Mouse (Mus musculus): ENCODE data around the gene Ckap5. TPM values are rescaled to one million over a fixed set of nuclear protein-coding genes. Genes with fewer than 3 reads are reported as not detected.

Ckap5 gene
- polyA plus RNA-seq, 1 experiment from 2014 or later: 127 TPM

GRCm38 (mm10) chr2:91646733-91647132 lies 120.2 kb downstream of the Ckap5 start:
- WGBS: 30% methylated on average over 1 of the region's 1 CpGs
- no peak overlapping the region for H3K27ac ChIP-seq
- peaks cover 56% of the 10 kb centered on the region for H3K36me3 ChIP-seq
- H3K9me3 ChIP-seq: no peaks in the 10 kb centered on the region
- no peaks in the 10 kb centered on the region for H3K27me3 ChIP-seq (replicated peaks)
- ATAC-seq (ENCODE audit: low FRiP score, low read depth): no peak
- H3K4me3 ChIP-seq: no peak overlapping the region
- H3K4me2 ChIP-seq (replicated peaks): no peak overlapping the region
- H3K9ac ChIP-seq: no peak overlapping the region
- H3K4me1 ChIP-seq: peaks cover 18% of the 10 kb centered on the region

- peak overlapping the region; percentile 96 for H3K4me2 ChIP-seq (replicated peaks)
- H3K9ac ChIP-seq: peak overlapping the region; percentile 93
- H3K4me3 ChIP-seq: peak overlapping the region; percentile 87
- H3K27me3 ChIP-seq (replicated peaks): no peaks in the 10 kb centered on the region
- whole genome bisulfite sequencing: 4% methylated on average over 15 of the region's 15 CpGs
- H3K36me3 ChIP-seq: peaks cover 47% of the 10 kb centered on the region
- no peak for ATAC-seq (ENCODE audit: low FRiP score, low read depth)
- no peaks in the 10 kb centered on the region for H3K9me3 ChIP-seq
- H3K27ac ChIP-seq: no peak overlapping the region
- H3K4me1 ChIP-seq: peaks cover 28% of the 10 kb centered on the region
Measured at GRCm38 (mm10) chr2:91649152-91649551, 122.6 kb downstream of the Ckap5 start.

DNA sequence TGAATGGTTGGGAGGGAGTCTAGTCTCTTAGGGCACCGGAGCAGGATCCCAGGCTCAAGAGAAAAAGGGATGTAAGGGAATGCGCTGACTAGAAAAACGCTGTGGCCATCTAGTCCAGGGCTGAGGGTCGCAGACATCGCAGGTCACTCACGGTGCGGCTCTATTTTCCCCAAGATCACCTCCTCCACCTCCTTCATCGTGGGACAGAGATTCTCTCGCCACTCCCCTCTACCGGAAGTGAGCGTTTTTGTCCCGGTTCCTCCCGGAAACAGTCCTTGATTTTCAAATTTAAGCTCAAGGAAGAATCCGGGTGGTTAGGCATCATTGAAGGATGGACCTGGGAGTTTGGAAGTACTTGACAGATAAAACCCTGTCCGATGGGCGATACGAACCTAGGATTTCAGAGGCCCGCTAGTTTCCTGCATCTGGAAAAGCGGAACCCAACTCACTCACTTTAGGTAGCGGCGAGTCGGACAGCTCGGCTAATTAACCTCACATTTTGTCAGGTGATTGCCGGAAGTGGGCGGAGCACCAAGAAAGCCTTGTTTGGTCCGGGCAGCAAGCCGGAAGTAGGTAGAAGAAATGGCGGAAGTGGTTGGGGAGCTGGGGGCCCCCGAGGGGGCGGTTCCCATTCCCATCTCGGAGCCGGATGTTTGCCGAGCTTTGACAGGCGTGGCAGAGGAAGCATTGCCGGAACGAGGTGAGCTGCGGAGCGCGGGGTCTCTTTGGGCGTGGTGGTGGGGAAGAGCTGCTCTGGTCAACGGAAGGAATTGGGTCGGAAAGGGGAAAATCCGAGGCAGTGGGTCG lies 123.2 kb downstream of the Ckap5 start, which contains the start of the genes Zfp408 and Arhgap1:
TSS of gene Zfp408 (minus strand) at position 239 of the 807 bp plus-strand sequence.
TSS of gene Arhgap1 (plus strand) at position 308 of the 807 bp plus-strand sequence.
- Histone ChIP-seq H3K27me3 (replicated peaks) (no peaks in the 10 kb centered on the region), H3K4me1 (peaks cover 28% of the 10 kb centered on the region), H3K27ac (0 out of 2 replicates have a peak within 1 kb of the TSS, but pooled peaks have one; percentile 33), H3K4me3 (peak within 1 kb of the TSS; percentile 87), H3K9me3 (no peaks in the 10 kb centered on the region), H3K9ac (peak within 1 kb of the TSS; percentile 93), H3K4me2 (replicated peaks) (peak within 1 kb of the TSS; percentile 96), H3K36me3 (peaks cover 47% of the 10 kb centered on the region)
- peak; percentile 94 for ATAC-seq (ENCODE audit: low FRiP score, low read depth)
- under 1% methylated on average over 44 of the region's 44 CpGs for WGBS

DNA sequence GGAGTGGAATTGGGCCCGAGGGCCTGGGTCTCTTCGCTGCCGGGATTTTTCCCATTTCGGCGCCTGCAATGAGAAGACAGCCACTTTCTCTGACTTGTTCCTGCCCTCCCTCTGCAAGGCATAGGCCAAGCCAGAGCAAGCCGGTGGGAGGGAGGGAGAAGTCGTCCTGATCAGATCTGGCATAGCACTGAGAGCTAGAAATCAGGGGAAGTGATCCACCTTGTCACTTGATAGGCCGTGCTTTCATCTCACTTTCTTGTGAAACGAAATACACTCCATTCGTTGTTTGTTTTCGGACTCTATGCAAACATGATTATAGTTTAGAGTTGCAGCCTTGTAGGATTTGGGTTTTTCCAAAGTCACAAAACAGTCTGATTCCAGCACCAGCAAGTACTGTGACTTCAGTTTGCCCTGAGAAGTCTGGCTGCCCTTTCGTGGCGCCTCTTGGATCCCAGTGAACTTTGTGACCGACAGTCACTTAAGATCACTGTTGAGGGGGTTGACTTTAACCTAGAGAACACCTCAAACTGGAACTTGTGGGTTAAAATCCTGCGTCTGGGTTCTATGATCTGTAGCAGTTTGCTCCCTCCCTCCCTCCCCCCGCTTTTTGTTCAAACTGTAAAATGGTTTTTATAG lies 123.9 kb downstream of the Ckap5 start:
- Histone ChIP-seq H3K36me3 (peaks cover 47% of the 10 kb centered on the region), H3K9ac (peak overlapping the region; percentile 53), H3K27me3 (replicated peaks) (no peaks in the 10 kb centered on the region), H3K4me1 (peaks cover 28% of the 10 kb centered on the region), H3K4me3 (peak overlapping the region; percentile 87), H3K4me2 (replicated peaks) (peak overlapping the region; percentile 96), H3K27ac (0 out of 2 replicates have a peak overlapping the region, but pooled peaks have one; percentile 33), H3K9me3 (no peaks in the 10 kb centered on the region)
- WGBS: 19% methylated on average over 16 of the region's 16 CpGs
- peak; percentile 46 for ATAC-seq (ENCODE audit: low FRiP score, low read depth)

- 90% methylated on average over 14 of the region's 14 CpGs for WGBS
- Histone ChIP-seq H3K4me3 (no peak overlapping the region), H3K36me3 (peaks cover 47% of the 10 kb centered on the region), H3K27me3 (replicated peaks) (no peaks in the 10 kb centered on the region), H3K9ac (no peak overlapping the region), H3K4me1 (peaks cover 28% of the 10 kb centered on the region), H3K27ac (no peak overlapping the region), H3K4me2 (replicated peaks) (no peak overlapping the region), H3K9me3 (no peaks in the 10 kb centered on the region)
- no peak for ATAC-seq (ENCODE audit: low FRiP score, low read depth)
Measured at GRCm38 (mm10) chr2:91651458-91652258, 125.1 kb downstream of the Ckap5 start.

GRCm38 (mm10) chr2:91652863-91653262 lies 126.3 kb downstream of the Ckap5 start:
- no peaks in the 10 kb centered on the region for H3K27me3 ChIP-seq (replicated peaks)
- 61% methylated on average over 6 of the region's 6 CpGs for WGBS
- H3K9ac ChIP-seq: no peak overlapping the region
- H3K36me3 ChIP-seq: peaks cover 47% of the 10 kb centered on the region
- no peak overlapping the region for H3K4me3 ChIP-seq
- H3K27ac ChIP-seq: no peak overlapping the region
- peaks cover 28% of the 10 kb centered on the region for H3K4me1 ChIP-seq
- H3K4me2 ChIP-seq (replicated peaks): no peak overlapping the region
- ATAC-seq (ENCODE audit: low FRiP score, low read depth): no peak
- no peaks in the 10 kb centered on the region for H3K9me3 ChIP-seq

DNA sequence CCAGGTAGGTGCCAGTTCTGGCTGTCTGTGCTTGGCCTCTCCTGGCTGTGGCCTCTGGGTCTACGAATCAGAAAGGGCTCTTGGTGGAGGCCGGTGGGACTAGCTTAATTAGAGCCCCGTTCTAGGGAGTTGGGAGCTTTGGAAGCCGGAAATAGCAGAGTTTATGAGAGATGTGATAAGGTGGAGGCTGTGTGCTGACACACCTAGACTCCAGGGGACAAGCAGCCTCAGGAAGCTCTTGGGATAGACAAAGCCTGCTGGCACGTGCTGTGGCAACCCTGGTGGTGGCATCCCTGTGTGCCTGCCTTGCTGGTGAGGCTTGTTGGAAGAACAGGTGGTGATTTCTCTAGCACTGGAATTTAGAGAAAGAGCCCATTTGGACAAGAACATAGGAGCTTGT lies 128.8 kb downstream of the Ckap5 start:
- Histone ChIP-seq H3K27me3 (replicated peaks) (no peaks in the 10 kb centered on the region), H3K4me3 (no peak overlapping the region), H3K27ac (no peak overlapping the region), H3K4me2 (replicated peaks) (no peak overlapping the region), H3K36me3 (peaks cover 64% of the 10 kb centered on the region), H3K9ac (no peak overlapping the region), H3K9me3 (no peaks in the 10 kb centered on the region), H3K4me1 (peaks cover 19% of the 10 kb centered on the region)
- WGBS: 94% methylated on average over 5 of the region's 5 CpGs
- ATAC-seq (ENCODE audit: low FRiP score, low read depth): no peak

- no peak overlapping the region for H3K9ac ChIP-seq
- H3K9me3 ChIP-seq: no peaks in the 10 kb centered on the region
- ATAC-seq (ENCODE audit: low FRiP score, low read depth): no peak
- H3K27ac ChIP-seq: no peak overlapping the region
- H3K4me1 ChIP-seq: peaks cover 14% of the 10 kb centered on the region
- WGBS: 79% methylated on average over 6 of the region's 6 CpGs
- peaks cover 65% of the 10 kb centered on the region for H3K36me3 ChIP-seq
- no peak overlapping the region for H3K4me2 ChIP-seq (replicated peaks)
- no peak overlapping the region for H3K4me3 ChIP-seq
- no peaks in the 10 kb centered on the region for H3K27me3 ChIP-seq (replicated peaks)
Measured at GRCm38 (mm10) chr2:91655827-91656226, 129.3 kb downstream of the Ckap5 start.

DNA sequence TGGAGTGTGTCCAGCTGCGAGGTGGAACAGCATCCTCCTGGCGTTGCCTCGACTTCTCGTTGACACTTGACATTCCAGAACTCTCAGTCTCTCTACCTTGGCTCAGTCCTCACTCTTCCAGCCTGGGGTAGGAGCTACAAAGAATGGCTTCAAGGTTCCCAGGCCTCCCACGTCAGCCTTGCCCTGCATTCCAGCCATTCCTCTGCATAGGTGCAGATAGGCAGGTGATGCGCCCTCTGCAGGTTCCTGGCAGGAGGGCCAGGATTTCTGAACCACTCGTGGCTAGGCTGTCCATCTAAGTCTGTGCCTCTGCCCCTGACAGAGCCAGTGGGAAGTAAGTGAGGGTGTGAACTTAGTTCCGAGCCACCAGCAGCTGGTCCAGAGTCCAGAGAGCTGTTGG lies 130.2 kb downstream of the Ckap5 start:
- H3K36me3 ChIP-seq: peaks cover 74% of the 10 kb centered on the region
- H3K27ac ChIP-seq: no peak overlapping the region
- H3K27me3 ChIP-seq (replicated peaks): no peaks in the 10 kb centered on the region
- H3K4me3 ChIP-seq: no peak overlapping the region
- ATAC-seq (ENCODE audit: low FRiP score, low read depth): no peak
- 0 out of 2 replicates have a peak, but pooled peaks cover 9% of the 10 kb centered on the region for H3K4me1 ChIP-seq
- WGBS: 81% methylated on average over 8 of the region's 8 CpGs
- H3K9me3 ChIP-seq: no peaks in the 10 kb centered on the region
- no peak overlapping the region for H3K4me2 ChIP-seq (replicated peaks)
- H3K9ac ChIP-seq: no peak overlapping the region

- Histone ChIP-seq H3K4me3 (no peak overlapping the region), H3K27ac (no peak overlapping the region), H3K4me2 (replicated peaks) (no peak overlapping the region), H3K9ac (no peak overlapping the region), H3K27me3 (replicated peaks) (no peaks in the 10 kb centered on the region), H3K36me3 (peaks cover 88% of the 10 kb centered on the region), H3K4me1 (no peaks in the 10 kb centered on the region), H3K9me3 (no peaks in the 10 kb centered on the region)
- ATAC-seq (ENCODE audit: low FRiP score, low read depth): no peak
- 93% methylated on average over 8 of the region's 8 CpGs for WGBS
Measured at GRCm38 (mm10) chr2:91659657-91660056, 133.1 kb downstream of the Ckap5 start.

- Histone ChIP-seq H3K9me3 (no peaks in the 10 kb centered on the region), H3K27ac (no peak overlapping the region), H3K4me2 (replicated peaks) (no peak overlapping the region), H3K36me3 (peaks cover 82% of the 10 kb centered on the region), H3K27me3 (replicated peaks) (no peaks in the 10 kb centered on the region), H3K9ac (no peak overlapping the region), H3K4me1 (no peaks in the 10 kb centered on the region), H3K4me3 (no peak overlapping the region)
- no peak for ATAC-seq (ENCODE audit: low FRiP score, low read depth)
- WGBS: 94% methylated on average over 6 of the region's 6 CpGs
Measured at GRCm38 (mm10) chr2:91660981-91661380, 134.4 kb downstream of the Ckap5 start.

GRCm38 (mm10) chr2:91664780-91665179 lies 138.2 kb downstream of the Ckap5 start:
- Histone ChIP-seq H3K36me3 (peaks cover 82% of the 10 kb centered on the region), H3K4me2 (replicated peaks) (no peak overlapping the region), H3K9me3 (no peaks in the 10 kb centered on the region), H3K27ac (no peak overlapping the region), H3K9ac (no peak overlapping the region), H3K27me3 (replicated peaks) (no peaks in the 10 kb centered on the region), H3K4me1 (no peaks in the 10 kb centered on the region), H3K4me3 (no peak overlapping the region)
- ATAC-seq (ENCODE audit: low FRiP score, low read depth): no peak

Data from neural tube, embryonic 12.5 days (tissue).